Mouse (Mus musculus) spleen, adult 2 months (tissue): ENCODE data around the gene Dhx30. TPM values are rescaled to one million over a fixed set of nuclear protein-coding genes. Genes with fewer than 3 reads are reported as not detected.

ENCODE experiments used
- DNase-seq, 2 experiments: peaks; one replicate each; pipeline versions ENCODE4 v3.0.0 to v3.0.0-alpha.2; 2012 to 2021; ENCODE audit warnings: low spot score in 2 of 2, low read depth in 1 of 2
- H3K27ac ChIP-seq: fragments of 200-500 bp; 2 replicates; pipeline ENCODE4 v1.5.1; 2012; ENCODE audit warnings: low read length, inconsistent platforms; ENCODE audit not compliant: insufficient read depth
- H3K27me3 ChIP-seq: fragments of 200-500 bp; 2 replicates; pipeline ENCODE4 v1.6.1; 2012; ENCODE audit warnings: mild to moderate bottlenecking, moderate library complexity, low read length, inconsistent platforms; ENCODE audit not compliant: control insufficient read depth, insufficient read depth
- H3K36me3 ChIP-seq: fragments of 200-500 bp; 2 replicates; pipeline ENCODE4 v1.6.1; 2012; ENCODE audit warnings: mild to moderate bottlenecking, low read length, inconsistent platforms; ENCODE audit not compliant: control insufficient read depth, insufficient read depth
- H3K4me1 ChIP-seq: fragments of 200-500 bp; 2 replicates; pipeline ENCODE4 v1.6.1; 2011; ENCODE audit warnings: inconsistent platforms; ENCODE audit not compliant: control insufficient read depth, insufficient read depth, insufficient read length
- H3K4me3 ChIP-seq: fragments of 200-500 bp; 2 replicates; pipeline ENCODE4 v1.5.1; 2011; ENCODE audit warnings: mild to moderate bottlenecking, inconsistent platforms; ENCODE audit not compliant: insufficient read depth, insufficient read length; ENCODE audit errors: extremely low read depth
- CTCF ChIP-seq: fragments of 200-500 bp; IDR thresholded peaks from 2 replicates; pipeline ENCODE4 v1.5.1; 2011; ENCODE audit warnings: mild to moderate bottlenecking, inconsistent platforms; ENCODE audit not compliant: insufficient read depth, insufficient read length, insufficient replicate concordance; ENCODE audit errors: extremely low read depth
- POLR2A ChIP-seq: fragments of 200-500 bp; IDR thresholded peaks from 2 replicates; pipeline ENCODE4 v1.6.1; 2011; ENCODE audit warnings: low read depth, low read length, inconsistent platforms
- WGBS: fragments of 180-500 bp; shearing (Covaris S2); methylation state at CpG from one replicate; pipeline ENCODE4 v1.1.7; 2018; 5-methylcytosine and 5-hydroxymethylcytosine counted together
- polyA plus RNA-seq: library from polyadenylated mRNA; depleted of rRNA; stranded (reverse); fragments of >200 nt; gene quantifications from 2 replicates; pipeline ENCODE4 v1.2.3, GENCODE M21; 2012

The Dhx30 gene
- polyA plus RNA-seq, 1 experiment: 68.2 TPM

DNA sequence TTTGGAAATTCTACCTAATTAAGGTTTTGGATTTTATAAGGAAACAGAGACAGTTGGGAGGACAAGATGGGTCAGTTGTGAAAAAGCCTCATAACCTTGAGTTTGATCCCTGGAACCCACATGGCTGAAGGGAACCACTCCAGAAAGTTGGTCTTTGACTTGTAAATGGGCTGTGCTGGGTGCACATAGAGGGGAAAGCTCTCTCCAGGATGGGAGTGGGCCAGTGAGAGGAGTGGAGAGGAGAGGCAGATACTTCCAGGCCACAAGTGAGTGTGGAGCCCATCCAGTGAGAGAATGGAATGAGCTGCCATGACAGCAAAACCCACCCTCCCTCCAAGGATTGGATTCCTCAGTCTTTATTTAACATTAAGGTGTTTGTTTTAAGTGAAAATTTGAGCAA lies 66.4 kb downstream of the Dhx30 start:
- TF ChIP-seq POLR2A: no peak
- no peak for TF ChIP-seq CTCF
- peaks cover 2% of the 10 kb centered on the region; the same call in 1 of the 2 replicates for H3K36me3 ChIP-seq
- H3K4me1 ChIP-seq: no peaks in the 10 kb centered on the region
- H3K27me3 ChIP-seq: no peaks in the 10 kb centered on the region
- H3K27ac ChIP-seq: no peak overlapping the region
- no peak for DNase-seq
- no peak overlapping the region for H3K4me3 ChIP-seq

DNA sequence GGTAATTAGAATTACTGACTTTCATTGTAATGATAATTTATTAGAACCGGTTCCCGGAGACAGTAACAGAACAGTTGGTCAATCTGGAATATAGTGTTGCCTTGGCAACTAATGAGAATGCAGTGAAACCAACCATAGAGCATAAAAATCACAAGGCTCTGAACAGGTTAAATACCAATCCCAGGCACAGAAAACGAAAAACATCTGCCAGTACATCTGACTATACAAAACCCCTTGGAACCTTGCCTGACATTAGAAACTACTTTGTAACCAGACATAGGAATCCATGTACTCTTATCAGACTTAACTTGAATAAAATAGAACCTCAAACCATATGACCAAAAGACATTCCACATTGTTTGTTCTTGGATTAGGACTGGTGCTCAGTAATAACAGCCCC lies 69.8 kb downstream of the Dhx30 start:
- no peak overlapping the region for H3K4me3 ChIP-seq

DNA sequence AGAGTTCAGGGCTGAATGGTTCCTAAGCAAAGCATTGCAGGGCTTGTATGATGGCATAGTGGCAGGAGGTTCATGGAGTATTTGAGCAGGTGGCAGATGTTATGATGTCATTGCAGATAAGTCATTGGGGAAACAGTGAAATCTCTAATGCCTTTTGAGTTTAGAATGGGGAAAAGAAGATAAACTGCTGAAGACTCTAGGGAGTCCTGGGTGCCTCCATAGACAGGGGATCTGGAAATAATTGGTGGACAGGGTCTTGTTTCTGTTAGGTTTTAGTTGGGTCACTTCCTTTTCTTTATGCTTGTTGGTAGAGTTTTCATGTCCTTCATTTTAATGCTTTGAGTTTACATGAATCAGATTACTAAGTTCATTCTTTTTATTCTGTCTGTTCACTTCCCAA lies 70.4 kb downstream of the Dhx30 start:
- DNase-seq: no peak
- Histone ChIP-seq H3K27ac (no peak overlapping the region), H3K36me3 (peaks cover 4% of the 10 kb centered on the region; the same call in 1 of the 2 replicates), H3K4me3 (no peak overlapping the region), H3K27me3 (no peaks in the 10 kb centered on the region), H3K4me1 (no peaks in the 10 kb centered on the region)
- no peak for TF ChIP-seq POLR2A
- TF ChIP-seq CTCF: no peak

More for the DNA sequence above, 69.8 kb downstream of the Dhx30 start:
- Histone ChIP-seq H3K27me3 (no peaks in the 10 kb centered on the region), H3K36me3 (peaks cover 3% of the 10 kb centered on the region; the same call in 1 of the 2 replicates), H3K27ac (no peak overlapping the region), H3K4me1 (no peaks in the 10 kb centered on the region)
- WGBS: 93% methylated on average over 3 of the region's 3 CpGs
- no peak for DNase-seq
- TF ChIP-seq POLR2A: no peak
- no peak for TF ChIP-seq CTCF

DNA sequence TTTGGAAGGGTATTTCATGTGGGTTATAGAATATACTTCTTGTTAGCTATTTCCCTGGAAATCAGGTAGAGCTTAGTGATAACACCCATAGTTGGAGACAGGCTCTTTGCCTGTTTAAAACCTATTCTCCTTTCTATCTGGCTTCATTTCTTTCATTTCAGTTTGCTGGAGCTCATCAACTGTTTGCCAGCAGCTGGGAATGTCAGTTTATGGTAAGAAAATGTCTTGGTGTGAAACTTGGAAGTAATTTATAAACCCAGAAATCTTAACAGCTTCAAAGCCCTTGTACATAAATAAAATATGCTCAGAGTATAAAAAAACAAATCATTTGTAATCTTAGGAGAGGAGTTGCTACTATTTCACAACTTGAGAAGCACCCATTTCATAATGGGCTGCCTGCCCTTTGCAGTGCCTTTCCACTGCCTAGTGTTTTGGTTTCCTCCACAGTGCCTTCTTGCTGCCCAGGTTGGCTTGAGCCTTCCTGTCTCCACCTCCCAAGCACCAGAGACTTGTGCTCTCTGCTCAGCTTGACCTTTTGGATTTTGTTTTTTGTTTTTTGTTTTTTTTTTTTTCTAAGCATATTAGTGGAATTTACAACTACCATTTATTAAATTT lies 71.8 kb downstream of the Dhx30 start:
- Histone ChIP-seq H3K27ac (no peak overlapping the region), H3K36me3 (0 out of 2 replicates have a peak, but pooled peaks cover 2% of the 10 kb centered on the region), H3K27me3 (no peaks in the 10 kb centered on the region), H3K4me3 (no peak overlapping the region), H3K4me1 (no peaks in the 10 kb centered on the region)
- no peak for DNase-seq
- TF ChIP-seq CTCF (no peak), POLR2A (no peak)

GRCm38 (mm10) chr9:110044373-110044772 lies 73.3 kb downstream of the Dhx30 start:
- Histone ChIP-seq H3K4me3 (no peak overlapping the region), H3K4me1 (no peaks in the 10 kb centered on the region), H3K27ac (no peak overlapping the region), H3K27me3 (no peaks in the 10 kb centered on the region), H3K36me3 (peaks cover 4% of the 10 kb centered on the region; the same call in 1 of the 2 replicates)
- no peak for DNase-seq
- WGBS: 85% methylated on average over 4 of the region's 4 CpGs
- TF ChIP-seq POLR2A (no peak), CTCF (no peak)

GRCm38 (mm10) chr9:110038485-110038884 lies 79.1 kb downstream of the Dhx30 start:
- DNase-seq: no peak
- Histone ChIP-seq H3K36me3 (peaks cover 17% of the 10 kb centered on the region), H3K27ac (no peak overlapping the region), H3K27me3 (no peaks in the 10 kb centered on the region), H3K4me1 (no peaks in the 10 kb centered on the region), H3K4me3 (no peak overlapping the region)
- WGBS: 77% methylated on average over 2 of the region's 2 CpGs
- no peak for TF ChIP-seq CTCF
- no peak for TF ChIP-seq POLR2A

DNA sequence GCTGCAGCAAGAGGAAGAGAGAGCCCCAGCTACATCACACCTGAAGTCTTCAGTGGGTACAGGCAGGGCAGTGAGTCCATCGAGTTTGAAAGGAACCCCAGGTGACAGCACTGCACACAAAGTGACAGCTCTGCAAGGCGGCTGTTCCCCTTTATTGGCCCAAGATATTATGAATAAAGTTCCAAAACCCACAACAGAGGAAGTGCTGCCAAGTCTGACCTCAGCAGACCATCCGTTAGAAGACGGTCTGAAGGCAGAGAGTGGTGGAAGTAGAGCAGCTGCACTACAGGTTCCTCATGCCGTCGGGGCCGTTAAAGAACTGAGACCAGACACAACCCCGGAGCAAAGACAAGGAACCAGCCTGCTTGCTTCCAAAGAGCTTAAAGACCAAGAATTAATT lies 79.7 kb downstream of the Dhx30 start:
- Histone ChIP-seq H3K36me3 (peaks cover 16% of the 10 kb centered on the region), H3K27me3 (no peaks in the 10 kb centered on the region), H3K27ac (no peak overlapping the region), H3K4me1 (no peaks in the 10 kb centered on the region), H3K4me3 (no peak overlapping the region)
- no peak for DNase-seq
- WGBS: 14% methylated on average over 8 of the region's 8 CpGs
- TF ChIP-seq POLR2A (no peak), CTCF (no peak)
